Mouse (Mus musculus): ENCODE measurements around the gene Ankrd53. TPM values are rescaled to one million over a fixed set of nuclear protein-coding genes. Genes with fewer than 3 reads are reported as not detected.

The Ankrd53 gene
- polyA plus RNA-seq, 1 experiment from 2014 or later = not detected

DNA sequence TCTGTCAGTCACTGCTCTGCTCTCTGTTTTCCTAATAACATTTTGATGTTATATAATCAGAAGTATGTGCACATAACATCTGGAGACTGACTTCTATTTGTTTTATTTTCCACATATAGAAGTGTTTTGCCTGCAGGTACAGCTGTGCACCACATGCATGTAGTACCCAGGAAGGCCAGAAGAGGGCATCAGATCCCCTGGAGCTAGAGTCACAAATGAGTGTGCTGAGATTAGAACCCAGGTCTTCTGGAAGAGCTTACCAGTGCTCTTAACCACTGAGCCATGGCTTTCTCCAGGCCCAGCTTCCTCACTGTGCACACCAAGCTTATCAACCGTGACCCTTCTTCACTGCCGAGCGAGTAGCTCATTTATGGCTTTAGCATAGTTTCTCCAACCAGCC lies 34.0 kb upstream of the Ankrd53 start:
- ATAC-seq (replicated peaks; ENCODE audit: insufficient number of reproducible peaks, low FRiP score, low TSS enrichment, low read depth) (no peak), DNase-seq (ENCODE audit: low spot score) (peak; percentile 25)
- H3K9me3 ChIP-seq (replicated peaks; ENCODE audit: control insufficient read depth, low read length) = no peaks in the 10 kb centered on the region
- no peak overlapping the region for H3K9ac ChIP-seq (replicated peaks; ENCODE audit: low read length)
- no peaks in the 10 kb centered on the region for H3K4me1 ChIP-seq (ENCODE audit: control insufficient read depth, insufficient read depth, low read length)
- no peak overlapping the region for H3K4me3 ChIP-seq (ENCODE audit: low read depth, low read length)
- H3K27ac ChIP-seq (replicated peaks; ENCODE audit: low read depth, low read length) = no peak overlapping the region
- 89% methylated on average over 3 of the region's 3 CpGs for WGBS
- no peaks in the 10 kb centered on the region for H3K27me3 ChIP-seq (ENCODE audit: control insufficient read depth, insufficient read depth, low read length)
- no peaks in the 10 kb centered on the region for H3K36me3 ChIP-seq (replicated peaks; ENCODE audit: control insufficient read depth, insufficient read depth, low read depth, low read length)
- no peak overlapping the region for H3K4me2 ChIP-seq (ENCODE audit: low read depth, low read length)

DNA sequence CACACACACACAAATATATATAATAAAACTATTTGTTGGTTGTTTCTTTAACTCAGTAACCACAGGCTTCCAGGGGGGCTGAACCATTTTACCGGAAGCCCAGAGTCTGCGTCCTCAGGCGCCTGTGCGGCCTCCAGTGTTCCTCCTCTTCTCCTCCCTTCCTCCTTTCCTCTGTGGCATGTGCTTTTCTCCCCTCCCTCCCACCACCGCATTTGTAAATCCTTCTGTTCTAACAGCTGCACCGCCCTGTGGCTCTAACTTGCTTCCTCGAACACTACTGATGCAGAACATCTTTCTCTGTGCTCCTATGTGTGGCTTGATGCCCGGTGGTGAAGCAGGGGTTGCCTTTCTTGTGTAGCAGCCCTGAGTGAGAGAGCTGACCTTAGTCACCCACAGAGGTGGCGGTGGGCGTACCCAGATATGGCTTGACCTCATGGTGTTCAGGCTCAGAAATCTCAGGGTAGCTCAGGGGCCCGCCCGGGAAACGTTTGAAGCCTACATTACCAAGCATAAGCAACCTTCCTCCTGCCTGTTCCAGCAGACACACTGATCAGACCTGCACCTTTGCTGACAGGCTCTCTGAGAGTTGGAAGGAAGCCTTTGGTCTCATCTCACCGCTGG lies 33.0 kb upstream of the Ankrd53 start:
- no peak for DNase-seq (ENCODE audit: low spot score)
- Histone ChIP-seq H3K9ac (replicated peaks; ENCODE audit: low read length) (no peak overlapping the region), H3K27ac (replicated peaks; ENCODE audit: low read depth, low read length) (no peak overlapping the region), H3K36me3 (replicated peaks; ENCODE audit: control insufficient read depth, insufficient read depth, low read depth, low read length) (no peaks in the 10 kb centered on the region), H3K4me2 (ENCODE audit: low read depth, low read length) (no peak overlapping the region), H3K4me3 (ENCODE audit: low read depth, low read length) (no peak overlapping the region), H3K9me3 (replicated peaks; ENCODE audit: control insufficient read depth, low read length) (no peaks in the 10 kb centered on the region), H3K4me1 (ENCODE audit: control insufficient read depth, insufficient read depth, low read length) (no peaks in the 10 kb centered on the region), H3K27me3 (ENCODE audit: control insufficient read depth, insufficient read depth, low read length) (no peaks in the 10 kb centered on the region)
- whole genome bisulfite sequencing = 70% methylated on average over 14 of the region's 14 CpGs
- ATAC-seq (replicated peaks; ENCODE audit: insufficient number of reproducible peaks, low FRiP score, low TSS enrichment, low read depth) = no peak

DNA sequence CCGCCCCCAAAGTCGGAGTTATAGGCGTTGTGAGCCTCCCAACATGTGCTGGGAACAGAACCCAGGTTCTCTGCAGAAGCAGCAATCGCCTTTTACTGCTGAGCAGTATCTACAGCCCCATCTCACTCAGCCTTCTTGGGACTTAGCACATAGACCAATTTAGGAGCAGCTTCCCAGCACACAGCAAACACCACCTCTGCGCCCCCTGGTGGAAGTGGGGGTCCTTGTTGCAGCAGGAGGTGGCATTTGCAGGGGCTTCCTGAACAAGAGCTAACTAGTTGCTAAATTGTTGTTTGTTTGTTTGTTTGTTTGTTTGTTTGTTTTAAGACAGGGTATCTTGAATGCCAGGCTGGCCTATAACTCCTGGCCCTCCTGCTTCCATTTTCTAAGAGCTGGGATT lies 31.3 kb upstream of the Ankrd53 start:
- Histone ChIP-seq H3K27me3 (ENCODE audit: control insufficient read depth, insufficient read depth, low read length) (no peaks in the 10 kb centered on the region), H3K4me1 (ENCODE audit: control insufficient read depth, insufficient read depth, low read length) (no peaks in the 10 kb centered on the region), H3K27ac (replicated peaks; ENCODE audit: low read depth, low read length) (no peak overlapping the region), H3K4me2 (ENCODE audit: low read depth, low read length) (no peak overlapping the region), H3K4me3 (ENCODE audit: low read depth, low read length) (no peak overlapping the region), H3K36me3 (replicated peaks; ENCODE audit: control insufficient read depth, insufficient read depth, low read depth, low read length) (no peaks in the 10 kb centered on the region), H3K9me3 (replicated peaks; ENCODE audit: control insufficient read depth, low read length) (no peaks in the 10 kb centered on the region), H3K9ac (replicated peaks; ENCODE audit: low read length) (no peak overlapping the region)
- ATAC-seq (replicated peaks; ENCODE audit: insufficient number of reproducible peaks, low FRiP score, low TSS enrichment, low read depth) (no peak), DNase-seq (ENCODE audit: low spot score) (peak; percentile 78)
- 30% methylated on average over 5 of the region's 5 CpGs for WGBS

DNA sequence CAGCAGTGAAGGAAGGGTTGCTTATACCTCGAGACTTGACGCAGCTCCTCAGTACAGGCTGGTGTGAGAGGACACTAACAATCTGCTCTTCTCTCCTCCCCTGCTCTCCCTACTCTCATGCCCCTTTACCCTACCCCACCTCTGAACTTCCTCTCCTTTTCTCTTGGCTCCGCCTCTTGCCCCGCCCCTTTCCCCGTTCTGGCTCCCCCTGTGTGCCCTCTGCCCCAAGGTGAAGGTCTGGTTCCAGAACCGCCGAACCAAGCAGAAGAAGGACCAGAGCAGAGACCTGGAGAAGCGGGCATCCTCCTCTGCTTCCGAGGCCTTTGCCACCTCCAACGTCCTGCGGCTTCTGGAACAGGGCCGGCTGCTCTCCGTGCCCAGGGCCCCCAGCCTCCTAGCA lies 25.1 kb upstream of the Ankrd53 start:
- H3K27ac ChIP-seq (replicated peaks; ENCODE audit: low read depth, low read length) = no peak overlapping the region
- WGBS = 37% methylated on average over 13 of the region's 13 CpGs
- H3K4me1 ChIP-seq (ENCODE audit: control insufficient read depth, insufficient read depth, low read length) = no peaks in the 10 kb centered on the region
- H3K4me2 ChIP-seq (ENCODE audit: low read depth, low read length) = no peak overlapping the region
- no peak overlapping the region for H3K9ac ChIP-seq (replicated peaks; ENCODE audit: low read length)
- no peak for ATAC-seq (replicated peaks; ENCODE audit: insufficient number of reproducible peaks, low FRiP score, low TSS enrichment, low read depth)
- no peak overlapping the region for H3K4me3 ChIP-seq (ENCODE audit: low read depth, low read length)
- no peak for DNase-seq (ENCODE audit: low spot score)
- no peaks in the 10 kb centered on the region for H3K36me3 ChIP-seq (replicated peaks; ENCODE audit: control insufficient read depth, insufficient read depth, low read depth, low read length)
- no peaks in the 10 kb centered on the region for H3K27me3 ChIP-seq (ENCODE audit: control insufficient read depth, insufficient read depth, low read length)
- no peaks in the 10 kb centered on the region for H3K9me3 ChIP-seq (replicated peaks; ENCODE audit: control insufficient read depth, low read length)

DNA sequence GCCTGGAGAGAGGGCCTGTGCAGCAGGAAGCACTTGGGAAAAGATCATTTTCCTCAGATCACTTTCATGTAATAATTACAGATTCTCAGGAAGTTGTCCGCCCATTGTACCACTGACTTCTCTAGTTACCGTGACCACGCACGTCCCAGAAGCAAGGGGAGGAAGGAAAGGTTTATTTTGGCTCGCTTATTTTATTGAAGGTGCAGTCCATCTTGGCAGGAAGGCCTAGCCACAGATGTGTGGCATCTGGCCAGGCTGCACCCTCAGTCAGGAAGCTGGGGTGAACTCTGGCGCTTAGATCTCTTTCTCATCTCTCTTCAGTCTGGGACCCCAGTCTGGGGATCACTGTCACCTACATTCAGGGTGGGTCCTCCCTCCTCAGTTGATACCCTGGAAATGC lies 23.8 kb upstream of the Ankrd53 start:
- H3K27ac ChIP-seq (replicated peaks; ENCODE audit: low read depth, low read length) = no peak overlapping the region
- H3K4me3 ChIP-seq (ENCODE audit: low read depth, low read length) = no peak overlapping the region
- H3K36me3 ChIP-seq (replicated peaks; ENCODE audit: control insufficient read depth, insufficient read depth, low read depth, low read length) = no peaks in the 10 kb centered on the region
- no peaks in the 10 kb centered on the region for H3K9me3 ChIP-seq (replicated peaks; ENCODE audit: control insufficient read depth, low read length)
- H3K27me3 ChIP-seq (ENCODE audit: control insufficient read depth, insufficient read depth, low read length) = no peaks in the 10 kb centered on the region
- H3K4me1 ChIP-seq (ENCODE audit: control insufficient read depth, insufficient read depth, low read length) = no peaks in the 10 kb centered on the region
- no peak for DNase-seq (ENCODE audit: low spot score)
- no peak overlapping the region for H3K9ac ChIP-seq (replicated peaks; ENCODE audit: low read length)
- ATAC-seq (replicated peaks; ENCODE audit: insufficient number of reproducible peaks, low FRiP score, low TSS enrichment, low read depth) = no peak
- H3K4me2 ChIP-seq (ENCODE audit: low read depth, low read length) = no peak overlapping the region
- 67% methylated on average over 6 of the region's 6 CpGs for WGBS

DNA sequence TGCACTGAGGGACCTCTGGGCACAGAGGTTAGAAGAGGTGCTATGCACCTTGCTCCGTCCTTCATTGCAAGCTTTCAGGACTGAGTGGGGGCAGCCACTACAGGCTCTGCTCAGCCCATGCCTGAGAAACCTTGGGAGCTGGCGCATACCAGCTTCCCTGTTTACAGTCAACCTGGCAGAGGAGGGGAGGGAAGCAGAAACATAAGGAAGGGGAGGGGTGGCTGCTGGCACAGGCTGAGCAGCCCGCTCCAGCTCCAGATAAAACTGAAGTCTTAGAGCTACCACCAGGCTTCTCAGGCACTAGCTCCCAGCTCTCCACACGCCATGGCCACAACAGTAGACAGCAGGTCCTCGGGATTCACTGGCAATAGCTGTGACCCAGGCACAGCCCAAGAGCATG lies 19.7 kb upstream of the Ankrd53 start, which contains the start of gene Atp6v1b1:
Atp6v1b1 (plus strand) TSS at position 230 of the 400 bp plus-strand sequence.
- no peak for DNase-seq (ENCODE audit: low spot score)
- Histone ChIP-seq H3K4me1 (ENCODE audit: control insufficient read depth, insufficient read depth, low read length) (no peaks in the 10 kb centered on the region), H3K9ac (replicated peaks; ENCODE audit: low read length) (no peak within 1 kb of the TSS), H3K27me3 (ENCODE audit: control insufficient read depth, insufficient read depth, low read length) (no peaks in the 10 kb centered on the region), H3K27ac (replicated peaks; ENCODE audit: low read depth, low read length) (no peak within 1 kb of the TSS), H3K9me3 (replicated peaks; ENCODE audit: control insufficient read depth, low read length) (no peaks in the 10 kb centered on the region), H3K36me3 (replicated peaks; ENCODE audit: control insufficient read depth, insufficient read depth, low read depth, low read length) (no peaks in the 10 kb centered on the region), H3K4me3 (ENCODE audit: low read depth, low read length) (no peak within 1 kb of the TSS), H3K4me2 (ENCODE audit: low read depth, low read length) (no peak within 1 kb of the TSS)
- ATAC-seq (replicated peaks; ENCODE audit: insufficient number of reproducible peaks, low FRiP score, low TSS enrichment, low read depth) = no peak
- WGBS = 56% methylated on average over 5 of the region's 5 CpGs

DNA sequence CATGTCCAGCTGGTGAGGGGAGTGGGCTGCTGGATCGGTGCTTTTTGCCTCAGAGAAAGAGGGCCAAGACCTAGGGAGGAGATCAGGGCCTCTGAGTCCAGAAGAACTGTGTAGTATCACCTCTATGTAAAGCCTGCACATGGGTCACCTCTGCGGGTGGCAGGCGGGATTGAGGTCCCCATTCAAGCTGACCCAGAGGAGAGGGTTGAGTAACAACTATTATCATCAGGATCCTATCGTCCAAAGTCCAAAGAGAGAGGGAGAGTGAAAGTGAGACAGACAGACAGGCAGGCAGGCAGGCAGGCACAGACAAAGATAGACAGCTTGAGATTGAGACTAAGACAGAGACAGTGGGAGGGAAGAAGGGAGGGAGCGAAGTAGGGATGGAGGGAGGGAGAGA lies 19.2 kb upstream of the Ankrd53 start:
- no peaks in the 10 kb centered on the region for H3K27me3 ChIP-seq (ENCODE audit: control insufficient read depth, insufficient read depth, low read length)
- H3K9me3 ChIP-seq (replicated peaks; ENCODE audit: control insufficient read depth, low read length) = no peaks in the 10 kb centered on the region
- H3K27ac ChIP-seq (replicated peaks; ENCODE audit: low read depth, low read length) = no peak overlapping the region
- H3K4me2 ChIP-seq (ENCODE audit: low read depth, low read length) = no peak overlapping the region
- no peak overlapping the region for H3K4me3 ChIP-seq (ENCODE audit: low read depth, low read length)
- no peaks in the 10 kb centered on the region for H3K4me1 ChIP-seq (ENCODE audit: control insufficient read depth, insufficient read depth, low read length)
- 58% methylated on average over 5 of the region's 5 CpGs for WGBS
- DNase-seq (ENCODE audit: low spot score) (no peak), ATAC-seq (replicated peaks; ENCODE audit: insufficient number of reproducible peaks, low FRiP score, low TSS enrichment, low read depth) (no peak)
- H3K36me3 ChIP-seq (replicated peaks; ENCODE audit: control insufficient read depth, insufficient read depth, low read depth, low read length) = no peaks in the 10 kb centered on the region
- no peak overlapping the region for H3K9ac ChIP-seq (replicated peaks; ENCODE audit: low read length)

DNA sequence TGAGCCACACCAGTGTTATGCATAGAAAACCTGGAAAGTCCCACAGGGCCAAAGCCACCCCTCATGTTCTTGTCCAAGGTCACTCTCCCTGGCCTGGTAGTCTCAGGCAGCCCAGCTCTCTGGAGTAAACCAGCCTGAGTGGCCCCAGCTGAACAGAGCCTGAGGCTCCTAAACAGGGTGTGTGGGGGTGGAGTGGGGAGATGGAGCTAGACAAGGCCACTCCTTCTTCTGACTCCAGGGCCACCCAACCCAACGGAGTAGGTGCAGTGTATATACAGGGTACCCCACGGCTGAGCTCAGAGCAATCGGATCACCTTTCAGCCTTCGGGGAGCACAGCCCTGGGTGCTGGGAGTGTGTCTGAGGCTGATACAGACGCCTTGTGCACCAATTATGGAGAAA lies 18.3 kb upstream of the Ankrd53 start:
- Histone ChIP-seq H3K36me3 (replicated peaks; ENCODE audit: control insufficient read depth, insufficient read depth, low read depth, low read length) (no peaks in the 10 kb centered on the region), H3K27ac (replicated peaks; ENCODE audit: low read depth, low read length) (no peak overlapping the region), H3K9me3 (replicated peaks; ENCODE audit: control insufficient read depth, low read length) (no peaks in the 10 kb centered on the region), H3K4me3 (ENCODE audit: low read depth, low read length) (no peak overlapping the region), H3K4me1 (ENCODE audit: control insufficient read depth, insufficient read depth, low read length) (no peaks in the 10 kb centered on the region), H3K9ac (replicated peaks; ENCODE audit: low read length) (no peak overlapping the region), H3K27me3 (ENCODE audit: control insufficient read depth, insufficient read depth, low read length) (no peaks in the 10 kb centered on the region), H3K4me2 (ENCODE audit: low read depth, low read length) (no peak overlapping the region)
- 67% methylated on average over 5 of the region's 5 CpGs for whole genome bisulfite sequencing
- ATAC-seq (replicated peaks; ENCODE audit: insufficient number of reproducible peaks, low FRiP score, low TSS enrichment, low read depth) (no peak), DNase-seq (ENCODE audit: low spot score) (no peak)

All from embryonic facial prominence, embryonic 11.5 days (tissue).